Mouse (Mus musculus) liver, embryonic 16.5 days (tissue): ENCODE data around the gene Tacc2. TPM values are rescaled to one million over a fixed set of nuclear protein-coding genes. Genes with fewer than 3 reads are reported as not detected.

Experiments
- ATAC-seq: fragments of 200-750 bp; cut with Nextera tagmentation; 2 replicates; pipeline ENCODE4 v1.8.0; 2017; ENCODE audit warnings: low read depth, mild to moderate bottlenecking, moderate number of reproducible peaks, moderate library complexity
- H3K27ac ChIP-seq: fragments of 300-500 bp; sonication (generic); 2 replicates; pipeline ENCODE4 v1.5.1; 2014; ENCODE audit warnings: mild to moderate bottlenecking, low read length
- H3K27me3 ChIP-seq: fragments of 300-500 bp; sonication (generic); 2 replicates; pipeline ENCODE4 v1.6.1; 2014; ENCODE audit warnings: low read depth, low read length, mixed read lengths; ENCODE audit not compliant: control insufficient read depth, insufficient read depth
- H3K36me3 ChIP-seq: fragments of 300-500 bp; sonication (generic); 2 replicates; pipeline ENCODE4 v1.6.1; 2014; ENCODE audit warnings: mild to moderate bottlenecking; ENCODE audit not compliant: control insufficient read depth, insufficient read depth
- H3K4me1 ChIP-seq: fragments of 300-500 bp; sonication (generic); 2 replicates; pipeline ENCODE4 v1.6.1; 2014; ENCODE audit warnings: low read depth, low read length, mixed read lengths; ENCODE audit not compliant: control insufficient read depth
- H3K4me2 ChIP-seq: fragments of 300-500 bp; sonication (generic); 2 replicates; pipeline ENCODE4 v1.6.1; 2014; ENCODE audit warnings: low read depth, low read length, mixed read lengths
- H3K4me3 ChIP-seq: fragments of 300-500 bp; sonication (generic); 2 replicates; pipeline ENCODE4 v1.5.1; 2014; ENCODE audit warnings: low read depth, mild to moderate bottlenecking, low read length
- H3K9ac ChIP-seq: fragments of 300-500 bp; sonication (generic); 2 replicates; pipeline ENCODE4 v1.6.1; 2014; ENCODE audit warnings: low read depth, low read length
- H3K9me3 ChIP-seq: fragments of 300-500 bp; sonication (generic); replicated peaks from 2 replicates; pipeline ENCODE4 v1.6.1; 2016; ENCODE audit warnings: low read length; ENCODE audit not compliant: control insufficient read depth
- WGBS: fragments of 180-500 bp; shearing (Covaris S2); extraction: QIAGEN DNeasy Blood & Tissue Kit; methylation state at CpG from one replicate; pipeline ENCODE4 v1.1.7; 2014; ENCODE audit not compliant: insufficient replicate concordance; 5-methylcytosine and 5-hydroxymethylcytosine counted together
- polyA plus RNA-seq: library from polyadenylated mRNA; unstranded; fragments of >200 nt; fragmentation: Nextera tagmentation; extraction: Ambion mirVana; gene quantifications from 2 replicates; pipeline ENCODE4 v1.2.1, GENCODE M21; 2015

The Tacc2 gene
- polyA plus RNA-seq, 1 experiment from 2014 or later, result 3.3 TPM

GRCm38 (mm10) chr7:130741099-130741498 lies 163.9 kb downstream of the Tacc2 start:
- Histone ChIP-seq H3K27ac (no peak overlapping the region), H3K9me3 (no peaks in the 10 kb centered on the region), H3K27me3 (no peaks in the 10 kb centered on the region), H3K4me3 (no peak overlapping the region), H3K4me2 (no peak overlapping the region), H3K4me1 (no peaks in the 10 kb centered on the region), H3K36me3 (no peaks in the 10 kb centered on the region), H3K9ac (no peak overlapping the region)
- ATAC-seq, result no peak
- WGBS, result 56% methylated on average over 4 of the region's 4 CpGs

GRCm38 (mm10) chr7:130743239-130744025 lies 166.2 kb downstream of the Tacc2 start:
- Histone ChIP-seq H3K4me2 (no peak overlapping the region), H3K9ac (no peak overlapping the region), H3K27me3 (no peaks in the 10 kb centered on the region), H3K4me1 (no peaks in the 10 kb centered on the region), H3K9me3 (no peaks in the 10 kb centered on the region), H3K36me3 (no peaks in the 10 kb centered on the region), H3K27ac (no peak overlapping the region), H3K4me3 (no peak overlapping the region)
- 70% methylated on average over 9 of the region's 9 CpGs for WGBS
- ATAC-seq, result no peak

GRCm38 (mm10) chr7:130749165-130749564 lies 171.9 kb downstream of the Tacc2 start:
- H3K9ac ChIP-seq, result no peak overlapping the region
- no peaks in the 10 kb centered on the region for H3K9me3 ChIP-seq
- no peak overlapping the region for H3K4me3 ChIP-seq
- H3K36me3 ChIP-seq, result no peaks in the 10 kb centered on the region
- no peak overlapping the region for H3K27ac ChIP-seq
- no peak overlapping the region for H3K4me2 ChIP-seq
- no peak for ATAC-seq
- 76% methylated on average over 4 of the region's 4 CpGs for WGBS
- no peaks in the 10 kb centered on the region for H3K4me1 ChIP-seq
- H3K27me3 ChIP-seq, result no peaks in the 10 kb centered on the region

GRCm38 (mm10) chr7:130750752-130751490 lies 173.7 kb downstream of the Tacc2 start:
- Histone ChIP-seq H3K27ac (no peak overlapping the region), H3K27me3 (no peaks in the 10 kb centered on the region), H3K36me3 (no peaks in the 10 kb centered on the region), H3K4me3 (no peak overlapping the region), H3K4me2 (no peak overlapping the region), H3K4me1 (no peaks in the 10 kb centered on the region), H3K9me3 (no peaks in the 10 kb centered on the region), H3K9ac (no peak overlapping the region)
- 63% methylated on average over 17 of the region's 17 CpGs for WGBS
- no peak for ATAC-seq

- H3K27ac ChIP-seq, result no peak overlapping the region
- no peaks in the 10 kb centered on the region for H3K9me3 ChIP-seq
- H3K36me3 ChIP-seq, result no peaks in the 10 kb centered on the region
- no peak overlapping the region for H3K4me3 ChIP-seq
- H3K4me2 ChIP-seq, result no peak overlapping the region
- no peak overlapping the region for H3K9ac ChIP-seq
- WGBS, result 61% methylated on average over 8 of the region's 9 CpGs
- no peaks in the 10 kb centered on the region for H3K27me3 ChIP-seq
- H3K4me1 ChIP-seq, result no peaks in the 10 kb centered on the region
- no peak for ATAC-seq
Observed at GRCm38 (mm10) chr7:130751678-130752077, 174.4 kb downstream of the Tacc2 start.

- H3K27me3 ChIP-seq, result no peaks in the 10 kb centered on the region
- 70% methylated on average over 2 of the region's 2 CpGs for WGBS
- no peaks in the 10 kb centered on the region for H3K36me3 ChIP-seq
- no peak overlapping the region for H3K4me3 ChIP-seq
- H3K9ac ChIP-seq, result no peak overlapping the region
- ATAC-seq, result no peak
- no peak overlapping the region for H3K27ac ChIP-seq
- H3K4me2 ChIP-seq, result no peak overlapping the region
- no peaks in the 10 kb centered on the region for H3K4me1 ChIP-seq
- no peaks in the 10 kb centered on the region for H3K9me3 ChIP-seq
Observed at GRCm38 (mm10) chr7:130754790-130755189, 177.6 kb downstream of the Tacc2 start.

- no peaks in the 10 kb centered on the region for H3K36me3 ChIP-seq
- 41% methylated on average over 7 of the region's 7 CpGs for WGBS
- H3K9me3 ChIP-seq, result no peaks in the 10 kb centered on the region
- H3K9ac ChIP-seq, result no peak overlapping the region
- no peak overlapping the region for H3K4me2 ChIP-seq
- H3K27ac ChIP-seq, result no peak overlapping the region
- H3K4me3 ChIP-seq, result no peak overlapping the region
- no peaks in the 10 kb centered on the region for H3K4me1 ChIP-seq
- no peak for ATAC-seq
- H3K27me3 ChIP-seq, result no peaks in the 10 kb centered on the region
Observed at GRCm38 (mm10) chr7:130756343-130756835, 179.2 kb downstream of the Tacc2 start.

- ATAC-seq, result no peak
- H3K27ac ChIP-seq, result no peak overlapping the region
- 49% methylated on average over 11 of the region's 11 CpGs for WGBS
Observed at GRCm38 (mm10) chr7:130757326-130757865, 180.2 kb downstream of the Tacc2 start.

More at GRCm38 (mm10) chr7:130757326-130757865, 180.2 kb downstream of the Tacc2 start:
- Histone ChIP-seq H3K4me3 (no peak overlapping the region), H3K9ac (no peak overlapping the region), H3K9me3 (no peaks in the 10 kb centered on the region), H3K4me2 (no peak overlapping the region), H3K36me3 (no peaks in the 10 kb centered on the region), H3K27me3 (no peaks in the 10 kb centered on the region), H3K4me1 (no peaks in the 10 kb centered on the region)
